Comparison of ENCODE assay signal across 19 mouse cellular contexts in the genomic region with DNA sequence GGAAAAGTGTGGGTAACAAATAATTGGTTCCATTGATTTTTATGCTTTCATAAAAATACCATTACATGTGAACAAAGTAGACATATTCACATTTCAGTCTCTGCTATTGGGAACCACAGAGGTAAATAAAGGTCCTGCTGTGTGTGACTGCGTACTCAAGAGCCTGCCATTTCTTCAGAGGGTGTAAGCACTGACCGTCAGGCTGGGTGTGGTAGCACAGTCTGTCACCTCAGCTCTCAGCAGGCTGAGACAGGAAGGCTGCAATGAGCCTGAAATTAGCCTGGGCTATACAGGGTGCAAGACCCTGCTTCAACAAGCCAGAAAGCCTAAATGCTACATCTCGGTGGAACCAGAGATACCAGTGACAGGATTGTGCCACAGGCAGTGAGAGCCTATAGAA.
DNase-seq lines count a peak whose midpoint lies in the region; ATAC-seq lines count a peak whose summit lies in the region.
"Had no signal": no experiment of that assay in that cellular context is flagged by ENCODE, and none has a peak within 500 bp of the region (broad histone marks: within the 10 kb centered on the region; RNA-seq: fewer than 3 reads in every experiment).

No protein-coding gene starts in this region.

- no peak overlapping the region for H3K27ac ChIP-seq in neural tube, embryonic 14.5 days (ENCODE audit: low read depth, low read length)
- no peak overlapping the region for H3K27ac ChIP-seq in neural tube, embryonic 15.5 days (replicated peaks)

- H3K4me2 ChIP-seq in neural tube, embryonic 14.5 days (ENCODE audit: low read depth, low read length) = no peak overlapping the region
- no peak overlapping the region for H3K4me2 ChIP-seq in neural tube, embryonic 15.5 days

- intact Hi-C loops in heart, postnatal 25 days (cut with DNase I) = no loop called here

- no peaks in the 10 kb centered on the region for H3K9me3 ChIP-seq in neural tube, embryonic 14.5 days (ENCODE audit: control insufficient read depth, low read length)
- H3K9me3 ChIP-seq in neural tube, embryonic 15.5 days (replicated peaks) = no peaks in the 10 kb centered on the region
- H3K9me3 ChIP-seq: G1E had no signal

- H3K36me3 ChIP-seq in neural tube, embryonic 14.5 days (ENCODE audit: control insufficient read depth, insufficient read depth, low read length) = no peaks in the 10 kb centered on the region
- no peaks in the 10 kb centered on the region for H3K36me3 ChIP-seq in neural tube, embryonic 15.5 days
- H3K36me3 ChIP-seq: G1E had no signal

- H3K4me1 ChIP-seq in neural tube, embryonic 14.5 days (ENCODE audit: control insufficient read depth, insufficient read depth, low read length) = no peaks in the 10 kb centered on the region
- no peaks in the 10 kb centered on the region for H3K4me1 ChIP-seq in neural tube, embryonic 15.5 days

- no peaks in the 10 kb centered on the region for H3K27me3 ChIP-seq in neural tube, embryonic 14.5 days (ENCODE audit: control insufficient read depth, insufficient read depth, low read length)
- no peaks in the 10 kb centered on the region for H3K27me3 ChIP-seq in neural tube, embryonic 15.5 days (replicated peaks)
- H3K27me3 ChIP-seq: CH12.LX, Patski had no signal

- WGBS in neural tube, embryonic 14.5 days = 90% methylated on average over 3 of the region's 3 CpGs
- 88% methylated on average over 3 of the region's 3 CpGs for WGBS in neural tube, embryonic 15.5 days

- DNase-seq in heart, adult 11 months = peak; percentile 84
- DNase-seq in heart, postnatal 25 days (ENCODE audit: low spot score) = no peak
- DNase-seq: adrenal gland, adult 2 months; adrenal gland, adult 8-10 months; adrenal gland, postnatal 10 days; adrenal gland, postnatal 14 days; adrenal gland, postnatal 25 days; adrenal gland, postnatal 36 days; B cell, adult 2 months; cerebellum, adult 11 months; cerebellum, adult 11-12 months; cerebellum, adult 18-20 months had no signal

- H3K9ac ChIP-seq in neural tube, embryonic 14.5 days (replicated peaks; ENCODE audit: low read depth, low read length) = no peak overlapping the region
- H3K9ac ChIP-seq in neural tube, embryonic 15.5 days (replicated peaks) = no peak overlapping the region

- H3K4me3 ChIP-seq in neural tube, embryonic 14.5 days (ENCODE audit: low read depth, low read length) = no peak overlapping the region
- H3K4me3 ChIP-seq in neural tube, embryonic 15.5 days (replicated peaks) = no peak overlapping the region

- peak; percentile 59; the same call in 1 of the 2 replicates for ATAC-seq in neural tube, embryonic 14.5 days (ENCODE audit: low read depth)
- ATAC-seq in neural tube, embryonic 15.5 days (ENCODE audit: low FRiP score) = no peak
- ATAC-seq: activated CD4-positive, CD25-positive, alpha-beta regulatory T cell, adult 4 months; CD4-positive, CD25-positive, alpha-beta regulatory T cell, adult 4 months; Patski had no signal
